In genomic region chr4:62669094-62670071, GRCm38 (mm10) we compare ENCODE assay signal across 10 mouse cellular contexts.
DNase-seq lines count a peak whose midpoint lies in the region; ATAC-seq and TF ChIP-seq lines count a peak whose summit lies in the region.
"Had no signal": no experiment of that assay in that cellular context is flagged by ENCODE, and none has a peak within 500 bp of the region (broad histone marks: within the 10 kb centered on the region; RNA-seq: fewer than 3 reads in every experiment).

No protein-coding gene starts in this region.

- no peaks in the 10 kb centered on the region for H3K9me3 ChIP-seq in hindbrain, postnatal 0 days (ENCODE audit: low read length)
- H3K9me3 ChIP-seq in hindbrain, embryonic 13.5 days = no peaks in the 10 kb centered on the region
- no peaks in the 10 kb centered on the region for H3K9me3 ChIP-seq in stomach, embryonic 14.5 days (ENCODE audit: control insufficient read depth, low read depth, low read length)

- no peak overlapping the region for H3K27ac ChIP-seq in hindbrain, postnatal 0 days
- no peak overlapping the region for H3K27ac ChIP-seq in hindbrain, embryonic 13.5 days
- peak overlapping the region; percentile 18; the same call in 1 of the 2 replicates for H3K27ac ChIP-seq in stomach, embryonic 14.5 days (ENCODE audit: low read length)

- no peaks in the 10 kb centered on the region for H3K36me3 ChIP-seq in hindbrain, postnatal 0 days (ENCODE audit: insufficient read depth, low read length)
- H3K36me3 ChIP-seq in hindbrain, embryonic 13.5 days = no peaks in the 10 kb centered on the region
- H3K36me3 ChIP-seq in stomach, embryonic 14.5 days (ENCODE audit: control insufficient read depth, insufficient read depth, low read length) = no peaks in the 10 kb centered on the region

- peak; percentile 41 for DNase-seq in hindbrain, postnatal 0 days (ENCODE audit: low spot score)
- peak; percentile 79 to 83 for DNase-seq in cerebellum, postnatal 10 days
- peak; percentile 41 for DNase-seq in kidney, adult 18-20 months
- no peak for DNase-seq in left cerebral cortex, postnatal 14 days (ENCODE audit: low spot score in 2 of 2)
- DNase-seq: lung, embryonic 14.5 days had no signal

- no peak for TF ChIP-seq CTCF in hindbrain, postnatal 0 days (IDR thresholded peaks at IDR 0.05; ENCODE audit: low read depth)

- H3K4me1 ChIP-seq in hindbrain, postnatal 0 days (ENCODE audit: insufficient read depth, low read length) = no peaks in the 10 kb centered on the region
- peaks cover 10% of the 10 kb centered on the region for H3K4me1 ChIP-seq in hindbrain, embryonic 13.5 days (replicated peaks)
- peaks cover 16% of the 10 kb centered on the region for H3K4me1 ChIP-seq in stomach, embryonic 14.5 days (ENCODE audit: control insufficient read depth, insufficient read depth, low read length)

- no peak overlapping the region for H3K4me3 ChIP-seq in hindbrain, postnatal 0 days (ENCODE audit: low read length)
- H3K4me3 ChIP-seq in hindbrain, embryonic 13.5 days = no peak overlapping the region
- no peak overlapping the region for H3K4me3 ChIP-seq in stomach, embryonic 14.5 days (ENCODE audit: low read depth, low read length)

- ATAC-seq in hindbrain, postnatal 0 days = no peak
- ATAC-seq in hindbrain, embryonic 13.5 days (ENCODE audit: low FRiP score) = no peak
- ATAC-seq in stomach, embryonic 14.5 days (ENCODE audit: insufficient number of reproducible peaks, insufficient read depth, low FRiP score, low read depth) = no peak
- ATAC-seq in activated CD4-positive, CD25-positive, alpha-beta regulatory T cell, adult 4 months = no peak
- ATAC-seq in frontal cortex, adult (ENCODE audit: low TSS enrichment) = no peak

- WGBS in hindbrain, postnatal 0 days = 63% methylated on average over 13 of the region's 13 CpGs
- 80% methylated on average over 13 of the region's 13 CpGs for WGBS in hindbrain, embryonic 13.5 days
- 56% methylated on average over 13 of the region's 13 CpGs for WGBS in stomach, embryonic 14.5 days

- H3K9ac ChIP-seq in hindbrain, postnatal 0 days (replicated peaks; ENCODE audit: low read length) = no peak overlapping the region
- no peak overlapping the region for H3K9ac ChIP-seq in hindbrain, embryonic 13.5 days
- H3K9ac ChIP-seq in stomach, embryonic 14.5 days (replicated peaks; ENCODE audit: low read depth, low read length) = no peak overlapping the region
- H3K9ac ChIP-seq: lung, embryonic 14.5 days had no signal

- no peaks in the 10 kb centered on the region for H3K27me3 ChIP-seq in hindbrain, postnatal 0 days (ENCODE audit: insufficient read depth, low read length)
- no peaks in the 10 kb centered on the region for H3K27me3 ChIP-seq in hindbrain, embryonic 13.5 days
- no peaks in the 10 kb centered on the region for H3K27me3 ChIP-seq in stomach, embryonic 14.5 days (ENCODE audit: control insufficient read depth, insufficient read depth, low read length)
- H3K27me3 ChIP-seq: CH12.LX had no signal

- no peak overlapping the region for H3K4me2 ChIP-seq in hindbrain, postnatal 0 days (ENCODE audit: low read depth, low read length)
- no peak overlapping the region for H3K4me2 ChIP-seq in hindbrain, embryonic 13.5 days
- no peak overlapping the region for H3K4me2 ChIP-seq in stomach, embryonic 14.5 days (replicated peaks; ENCODE audit: low read depth, low read length)
- H3K4me2 ChIP-seq: lung, embryonic 14.5 days had no signal

- intact Hi-C loops in left cerebral cortex, postnatal 14 days (cut with DNase I) = no loop called here

Comparison
In these comparisons a context has a peak if more than half of its experiments do, and no peak if none do; other contexts are left out.
1. DNase-seq: peak in hindbrain, postnatal 0 days (single experiment), cerebellum, postnatal 10 days (2 of 2) and kidney, adult 18-20 months (single experiment); none in left cerebral cortex, postnatal 14 days (0 of 2).